Mouse (Mus musculus) liver, embryonic 14.5 days (tissue): ENCODE results near the gene Ntng1.

Experiments used
- CTCF ChIP-seq: IDR thresholded peaks from 2 replicates; pipeline ENCODE4 v1.5.1; 2016; ENCODE audit warnings: antibody characterized with exemption, low read depth, control low read depth
- EP300 ChIP-seq: IDR thresholded peaks from 2 replicates; pipeline ENCODE4 v1.6.1; 2016; ENCODE audit warnings: antibody characterized with exemption, low read depth

GRCm38 (mm10) chr3:109797354-109797753, 346.5 kb downstream of the Ntng1 start:
- TF ChIP-seq EP300 (no peak), CTCF (no peak)
